28 mouse cellular contexts compared by ENCODE assay signal in genomic region chr7:128726999-128727398, GRCm38 (mm10). TPM values are rescaled to one million over a fixed set of nuclear protein-coding genes. Genes with fewer than 3 reads are reported as not detected.
A peak's percentile ranks its signal among the peaks of the same experiment; 100 is the strongest.
DNase-seq lines count a peak whose midpoint lies in the region; ATAC-seq and TF ChIP-seq lines count a peak whose summit lies in the region.
"Had no signal": no experiment of that assay in that cellular context is flagged by ENCODE, and none has a peak within 500 bp of the region (broad histone marks: within the 10 kb centered on the region; RNA-seq: fewer than 3 reads in every experiment).

No protein-coding gene starts in this region.

- no peaks in the 10 kb centered on the region for H3K27me3 ChIP-seq in hindbrain, embryonic 16.5 days (replicated peaks; ENCODE audit: control insufficient read depth, insufficient read depth, low read length)
- no peaks in the 10 kb centered on the region for H3K27me3 ChIP-seq in hindbrain, postnatal 0 days (ENCODE audit: insufficient read depth, low read length)
- H3K27me3 ChIP-seq in midbrain, postnatal 0 days (ENCODE audit: insufficient read depth, low read length): no peaks in the 10 kb centered on the region
- no peaks in the 10 kb centered on the region for H3K27me3 ChIP-seq in midbrain, embryonic 10.5 days (ENCODE audit: low read depth, poor library complexity, severe bottlenecking)
- H3K27me3 ChIP-seq: embryonic facial prominence, embryonic 12.5 days; heart, embryonic 15.5 days; hindbrain, embryonic 12.5 days; kidney, embryonic 15.5 days; neural tube, embryonic 13.5 days had no signal

- TF ChIP-seq CTCF in hindbrain, postnatal 0 days (IDR thresholded peaks at IDR 0.05; ENCODE audit: low read depth): no peak
- TF ChIP-seq CTCF in midbrain, postnatal 0 days (IDR thresholded peaks at IDR 0.05): peak; percentile 5; the same call in 1 of the 2 replicates

- DNase-seq in hindbrain, postnatal 0 days (ENCODE audit: low spot score): no peak
- no peak for DNase-seq in midbrain, postnatal 0 days (ENCODE audit: low spot score)
- no peak for DNase-seq in midbrain, embryonic 10.5 days (ENCODE audit: low spot score)
- DNase-seq in R1 (ENCODE audit: low read depth, low spot score): peak; percentile 92
- DNase-seq in embryo, embryonic 10 days (ENCODE audit: low spot score): no peak
- DNase-seq in adrenal gland, postnatal 14 days: no peak
- DNase-seq: adrenal gland, adult 2 months; B cell, adult 2 months; cerebellum, adult 11 months; cerebellum, adult 9-10 months; cerebellum, postnatal 36 days; embryo, embryonic 11 days; kidney, adult 18-20 months; kidney, postnatal 36 days; layer of hippocampus, adult 9-11 months; liver; lung, embryonic 14.5 days; lung, postnatal 14 days; thymus, postnatal 4 days had no signal

- no peak overlapping the region for H3K9ac ChIP-seq in hindbrain, embryonic 16.5 days (ENCODE audit: low read depth, low read length)
- no peak overlapping the region for H3K9ac ChIP-seq in hindbrain, postnatal 0 days (replicated peaks; ENCODE audit: low read length)
- no peak overlapping the region for H3K9ac ChIP-seq in midbrain, postnatal 0 days (replicated peaks; ENCODE audit: low read length, poor library complexity, severe bottlenecking)
- H3K9ac ChIP-seq: embryonic facial prominence, embryonic 12.5 days; heart, embryonic 15.5 days; hindbrain, embryonic 12.5 days; kidney, embryonic 15.5 days; liver, embryonic 14.5 days; lung, embryonic 14.5 days; neural tube, embryonic 13.5 days had no signal

- H3K9me3 ChIP-seq in hindbrain, embryonic 16.5 days (ENCODE audit: control insufficient read depth, low read length): no peaks in the 10 kb centered on the region
- H3K9me3 ChIP-seq in hindbrain, postnatal 0 days (ENCODE audit: low read length): no peaks in the 10 kb centered on the region
- H3K9me3 ChIP-seq in midbrain, postnatal 0 days (ENCODE audit: low read length): no peaks in the 10 kb centered on the region
- no peaks in the 10 kb centered on the region for H3K9me3 ChIP-seq in midbrain, embryonic 10.5 days (replicated peaks)
- H3K9me3 ChIP-seq: embryonic facial prominence, embryonic 12.5 days; heart, embryonic 10.5 days; heart, embryonic 15.5 days; hindbrain, embryonic 12.5 days; kidney, embryonic 15.5 days; neural tube, embryonic 13.5 days had no signal

- H3K4me3 ChIP-seq in hindbrain, embryonic 16.5 days (ENCODE audit: low read length): no peak overlapping the region
- H3K4me3 ChIP-seq in hindbrain, postnatal 0 days (ENCODE audit: low read length): no peak overlapping the region
- no peak overlapping the region for H3K4me3 ChIP-seq in midbrain, postnatal 0 days (ENCODE audit: low read depth, low read length)
- H3K4me3 ChIP-seq in midbrain, embryonic 10.5 days: no peak overlapping the region
- H3K4me3 ChIP-seq: embryonic facial prominence, embryonic 12.5 days; heart, embryonic 10.5 days; heart, embryonic 15.5 days; hindbrain, embryonic 12.5 days; kidney, embryonic 15.5 days; neural tube, embryonic 13.5 days had no signal

- ATAC-seq in hindbrain, embryonic 16.5 days: no peak
- no peak for ATAC-seq in hindbrain, postnatal 0 days
- no peak for ATAC-seq in midbrain, postnatal 0 days (ENCODE audit: low FRiP score)
- ATAC-seq: activated CD4-positive, CD25-positive, alpha-beta regulatory T cell, adult 4 months had no signal

- 47% methylated on average over 10 of the region's 10 CpGs for WGBS in hindbrain, embryonic 16.5 days
- 44% methylated on average over 10 of the region's 10 CpGs for WGBS in hindbrain, postnatal 0 days
- WGBS in midbrain, postnatal 0 days: 44% methylated on average over 10 of the region's 10 CpGs
- WGBS in midbrain, embryonic 10.5 days: 39% methylated on average over 10 of the region's 10 CpGs

- no peak overlapping the region for H3K4me2 ChIP-seq in hindbrain, embryonic 16.5 days (ENCODE audit: low read length)
- no peak overlapping the region for H3K4me2 ChIP-seq in hindbrain, postnatal 0 days (ENCODE audit: low read depth, low read length)
- no peak overlapping the region for H3K4me2 ChIP-seq in midbrain, postnatal 0 days (ENCODE audit: low read depth, low read length, poor library complexity, severe bottlenecking)
- H3K4me2 ChIP-seq: embryonic facial prominence, embryonic 12.5 days; heart, embryonic 15.5 days; hindbrain, embryonic 12.5 days; kidney, embryonic 15.5 days; lung, embryonic 14.5 days; neural tube, embryonic 13.5 days had no signal

- H3K4me1 ChIP-seq in hindbrain, embryonic 16.5 days (ENCODE audit: control insufficient read depth, insufficient read depth, low read depth, low read length): peaks cover 6% of the 10 kb centered on the region
- H3K4me1 ChIP-seq in hindbrain, postnatal 0 days (ENCODE audit: insufficient read depth, low read length): peaks cover 7% of the 10 kb centered on the region
- H3K4me1 ChIP-seq in midbrain, postnatal 0 days (ENCODE audit: insufficient read depth, low read length): no peaks in the 10 kb centered on the region
- peaks cover 21% of the 10 kb centered on the region for H3K4me1 ChIP-seq in midbrain, embryonic 10.5 days
- H3K4me1 ChIP-seq: embryonic facial prominence, embryonic 12.5 days had no signal

- peak overlapping the region; percentile 29; the same call in 1 of the 2 replicates for H3K27ac ChIP-seq in hindbrain, embryonic 16.5 days (ENCODE audit: low read depth, low read length)
- H3K27ac ChIP-seq in hindbrain, postnatal 0 days: no peak overlapping the region
- no peak overlapping the region for H3K27ac ChIP-seq in midbrain, postnatal 0 days (ENCODE audit: low read depth, low read length)
- no peak overlapping the region; the same call in 1 of the 2 replicates for H3K27ac ChIP-seq in midbrain, embryonic 10.5 days (replicated peaks)
- H3K27ac ChIP-seq: embryonic facial prominence, embryonic 12.5 days; heart, embryonic 10.5 days; heart, embryonic 15.5 days; hindbrain, embryonic 12.5 days; kidney, embryonic 15.5 days; liver, embryonic 14.5 days; neural tube, embryonic 13.5 days had no signal

- peaks cover 6% of the 10 kb centered on the region for H3K36me3 ChIP-seq in hindbrain, embryonic 16.5 days (ENCODE audit: control insufficient read depth, insufficient read depth, low read length)
- peaks cover 5% of the 10 kb centered on the region; the same call in 1 of the 2 replicates for H3K36me3 ChIP-seq in hindbrain, postnatal 0 days (ENCODE audit: insufficient read depth, low read length)
- H3K36me3 ChIP-seq in midbrain, postnatal 0 days (ENCODE audit: insufficient read depth, low read length): peaks cover 4% of the 10 kb centered on the region; the same call in 1 of the 2 replicates
- peaks cover 35% of the 10 kb centered on the region for H3K36me3 ChIP-seq in midbrain, embryonic 10.5 days

RNA-seq across cellular contexts. Expression of gene Mcmbp, which starts 13.3 kb away (rescaled TPM):
- 34.6 and 40.4 TPM in 2 replicates for polyA plus RNA-seq in hindbrain, embryonic 16.5 days (2015; fragmentation: Nextera tagmentation; extraction: Ambion mirVana)
- total RNA-seq in hindbrain, postnatal 0 days (2014; rRNA removed): 28.7 and 39.4 TPM in 2 replicates
- 38.5 and 41.2 TPM in 2 replicates for polyA plus RNA-seq in hindbrain, postnatal 0 days (2015; fragmentation: Nextera tagmentation; extraction: Ambion mirVana)
- 37.1 and 39.0 TPM in 2 replicates for total RNA-seq in midbrain, postnatal 0 days (2014; rRNA removed)
- 34.8 and 42.7 TPM in 2 replicates for polyA plus RNA-seq in midbrain, postnatal 0 days (2015; fragmentation: Nextera tagmentation; extraction: Ambion mirVana)
- polyA plus RNA-seq in midbrain, embryonic 10.5 days (2016; fragmentation: Nextera tagmentation; extraction: Ambion mirVana): 79.8 and 81.0 TPM in 2 replicates
- 41.9 and 42.2 TPM in 2 replicates for total RNA-seq in adrenal gland, postnatal 14 days (2021)

RNA-seq across cellular contexts. Expression of gene Sec23ip, which starts 17.7 kb away (rescaled TPM):
- polyA plus RNA-seq in hindbrain, embryonic 16.5 days (2015; fragmentation: Nextera tagmentation; extraction: Ambion mirVana): 32.8 and 36.3 TPM in 2 replicates
- 18.7 and 19.0 TPM in 2 replicates for total RNA-seq in hindbrain, postnatal 0 days (2014; rRNA removed)
- 24.6 and 26.1 TPM in 2 replicates for polyA plus RNA-seq in hindbrain, postnatal 0 days (2015; fragmentation: Nextera tagmentation; extraction: Ambion mirVana)
- total RNA-seq in midbrain, postnatal 0 days (2014; rRNA removed): 23.5 and 35.7 TPM in 2 replicates
- polyA plus RNA-seq in midbrain, postnatal 0 days (2015; fragmentation: Nextera tagmentation; extraction: Ambion mirVana): 26.3 and 26.4 TPM in 2 replicates
- 40.7 and 45.3 TPM in 2 replicates for polyA plus RNA-seq in midbrain, embryonic 10.5 days (2016; fragmentation: Nextera tagmentation; extraction: Ambion mirVana)
- 38.2 and 40.8 TPM in 2 replicates for total RNA-seq in adrenal gland, postnatal 14 days (2021)
